Mouse (Mus musculus) heart, embryonic 10.5 days (tissue): Measurements from ENCODE around the gene Sdhaf2. TPM values are rescaled to one million over a fixed set of nuclear protein-coding genes. Genes with fewer than 3 reads are reported as not detected.

Experiments used
- polyA plus RNA-seq: library from polyadenylated mRNA; unstranded; fragments of >200 nt; fragmentation: Nextera tagmentation; extraction: Ambion mirVana; gene quantifications from 2 replicates; pipeline ENCODE4 v1.2.1, GENCODE M21; 2016

Sdhaf2 gene
- polyA plus RNA-seq, 1 experiment from 2014 or later = 64.6 TPM

Other genes starting within 250 kb of the Sdhaf2 start
- gene Dagla, start 221.3 kb downstream of the Sdhaf2 start, polyA plus RNA-seq = 1.2 TPM in 2 replicates
- 0.16 and 0.35 TPM in 2 replicates for gene Syt7, start 137.1 kb downstream of the Sdhaf2 start, polyA plus RNA-seq
- gene Lrrc10b, start 68.7 kb downstream of the Sdhaf2 start, polyA plus RNA-seq = 0.06 and 0.18 TPM in 2 replicates
- gene Ppp1r32, start 43.2 kb downstream of the Sdhaf2 start, polyA plus RNA-seq = not detected in 2 replicates
- 38.4 and 40.5 TPM in 2 replicates for gene Cpsf7, start 876 bp downstream of the Sdhaf2 start, polyA plus RNA-seq
- 22.7 and 29.8 TPM in 2 replicates for gene Tmem216, start 30.1 kb upstream of the Sdhaf2 start, polyA plus RNA-seq
- gene Cyb561a3, start 51.0 kb upstream of the Sdhaf2 start, polyA plus RNA-seq = 13.0 and 13.7 TPM in 2 replicates
- 28.1 and 39.9 TPM in 2 replicates for gene Tmem138, start 51.2 kb upstream of the Sdhaf2 start, polyA plus RNA-seq
- gene Ddb1, start 79.2 kb upstream of the Sdhaf2 start, polyA plus RNA-seq = 410 and 426 TPM in 2 replicates
- 15.2 and 17.3 TPM in 2 replicates for gene Tkfc, start 79.5 kb upstream of the Sdhaf2 start, polyA plus RNA-seq
- 0.81 and 3.0 TPM in 2 replicates for gene Vwce, start 108.1 kb upstream of the Sdhaf2 start, polyA plus RNA-seq
- not detected in 2 replicates for gene Pga5, start 151.9 kb upstream of the Sdhaf2 start, polyA plus RNA-seq
- 26.5 and 26.7 TPM in 2 replicates for gene Vps37c, start 162.6 kb upstream of the Sdhaf2 start, polyA plus RNA-seq
- 0.18 and 0.28 TPM in 2 replicates for gene Cd5, start 212.9 kb upstream of the Sdhaf2 start, polyA plus RNA-seq